Mouse (Mus musculus) liver, postnatal 0 days (tissue): Measurements from ENCODE around the gene Dis3. TPM values are rescaled to one million over a fixed set of nuclear protein-coding genes. Genes with fewer than 3 reads are reported as not detected.
"Not testable (repeated sequence)": the region's sequence is repeated elsewhere in the genome, so short reads cannot be mapped to it uniquely, and the experiment has no call there.

ENCODE experiments used
- ATAC-seq: fragments of 200-750 bp; cut with Nextera tagmentation; 2 replicates; pipeline ENCODE4 v1.8.0; 2017; ENCODE audit warnings: mild to moderate bottlenecking, moderate library complexity
- DNase-seq: peaks from one replicate; pipeline ENCODE4 v3.0.0-alpha.2; 2016
- H3K27ac ChIP-seq: fragments of 300-500 bp; sonication (generic); 2 replicates; pipeline ENCODE4 v1.5.1; 2014; ENCODE audit warnings: antibody characterized with exemption, moderate library complexity, mild to moderate bottlenecking, low read depth
- H3K27me3 ChIP-seq: fragments of 300-500 bp; sonication (generic); 2 replicates; pipeline ENCODE4 v1.6.1; 2014; ENCODE audit warnings: low read length, control low read depth, mixed read lengths; ENCODE audit not compliant: insufficient read depth
- H3K36me3 ChIP-seq: fragments of 300-500 bp; sonication (generic); replicated peaks from 2 replicates; pipeline ENCODE4 v1.6.1; 2014; ENCODE audit warnings: mild to moderate bottlenecking, control low read depth, low read length, moderate library complexity, mixed read lengths; ENCODE audit not compliant: insufficient read depth
- H3K4me1 ChIP-seq: fragments of 300-500 bp; sonication (generic); 2 replicates; pipeline ENCODE4 v1.6.1; 2014; ENCODE audit warnings: antibody characterized with exemption, mild to moderate bottlenecking, control low read depth; ENCODE audit not compliant: insufficient read depth
- H3K4me2 ChIP-seq: fragments of 300-500 bp; sonication (generic); 2 replicates; pipeline ENCODE4 v1.6.1; 2014; ENCODE audit warnings: low read depth, mild to moderate bottlenecking, low read length, moderate library complexity, mixed read lengths
- H3K4me3 ChIP-seq: fragments of 300-500 bp; sonication (generic); 2 replicates; pipeline ENCODE4 v1.5.1; 2014; ENCODE audit warnings: low read depth, low read length
- H3K9ac ChIP-seq: fragments of 300-500 bp; sonication (generic); replicated peaks from 2 replicates; pipeline ENCODE4 v1.6.1; 2014; ENCODE audit warnings: mild to moderate bottlenecking, moderate library complexity
- H3K9me3 ChIP-seq: fragments of 300-500 bp; sonication (generic); 2 replicates; pipeline ENCODE4 v1.6.1; 2016; ENCODE audit warnings: mild to moderate bottlenecking, control low read depth, low read length, mixed read lengths
- CTCF ChIP-seq: sonication (generic); IDR thresholded peaks from 2 replicates; pipeline ENCODE4 v1.5.1; 2016; ENCODE audit warnings: antibody characterized with exemption, low read depth
- EP300 ChIP-seq: IDR thresholded peaks from 2 replicates; pipeline ENCODE4 v1.6.1; 2016; ENCODE audit warnings: antibody characterized with exemption, low read depth, mild to moderate bottlenecking
- WGBS: fragments of 180-500 bp; shearing (Covaris S2); extraction: QIAGEN DNeasy Blood & Tissue Kit; methylation state at CpG from one replicate; pipeline ENCODE4 v1.1.7; 2014; ENCODE audit not compliant: insufficient replicate concordance; 5-methylcytosine and 5-hydroxymethylcytosine counted together
- polyA plus RNA-seq: library from polyadenylated mRNA; unstranded; fragments of >200 nt; fragmentation: Nextera tagmentation; extraction: Ambion mirVana; gene quantifications from 2 replicates; pipeline ENCODE4 v1.2.1, GENCODE M21; 2015

Gene Dis3
- polyA plus RNA-seq, 1 experiment from 2014 or later = 7.1 TPM

DNA sequence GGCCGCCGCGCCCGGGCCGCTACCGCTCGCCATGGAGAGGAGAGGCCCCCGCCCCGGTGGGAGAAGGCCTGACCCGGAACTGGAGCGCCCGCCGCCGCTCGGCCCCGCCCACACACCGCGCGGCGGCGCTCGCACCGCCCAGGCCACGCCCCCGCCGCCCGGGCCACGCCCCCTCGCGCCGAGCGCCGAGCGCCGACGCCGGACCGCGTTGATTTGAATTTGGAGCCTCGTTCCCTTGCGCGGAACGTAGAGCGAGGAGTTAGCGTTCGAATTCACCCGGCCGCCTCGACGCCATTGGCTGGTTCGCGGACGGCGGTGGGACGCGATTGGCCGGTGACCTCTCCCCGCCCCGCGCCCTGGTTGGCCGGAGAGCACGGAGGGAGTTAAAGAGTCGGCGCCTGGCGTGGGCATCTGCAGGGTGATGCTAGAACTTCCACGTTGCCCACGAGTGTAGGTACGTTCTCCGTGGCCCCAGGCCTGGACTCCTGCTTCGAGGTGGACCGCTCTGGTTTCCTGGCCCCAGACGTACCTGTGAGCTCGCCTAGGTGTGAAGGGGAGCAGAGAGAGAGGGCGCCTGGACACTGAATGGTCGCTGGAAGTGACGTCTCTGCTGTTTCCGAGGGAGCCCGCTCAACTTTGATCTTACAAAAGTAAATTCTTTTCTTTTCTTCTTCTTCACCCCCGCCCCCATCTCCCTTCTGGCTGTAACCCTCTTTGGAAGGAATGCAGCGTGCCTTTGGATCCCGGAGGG lies 53.4 kb downstream of the Dis3 start, which contains the start of the genes Mzt1 and Bora:
Mzt1 (minus strand) TSS at position 104 of the 751 bp plus-strand sequence.
Bora (plus strand) TSS at position 192 of the 751 bp plus-strand sequence.
- Histone ChIP-seq H3K4me3 (peak within 1 kb of the TSS; percentile 91), H3K4me2 (peak within 1 kb of the TSS; percentile 84), H3K36me3 (peaks cover 11% of the 10 kb centered on the region), H3K4me1 (peaks cover 19% of the 10 kb centered on the region), H3K27me3 (no peaks in the 10 kb centered on the region), H3K9me3 (no peaks in the 10 kb centered on the region), H3K9ac (peak within 1 kb of the TSS; percentile 94), H3K27ac (peak within 1 kb of the TSS; percentile 91)
- no peak for TF ChIP-seq CTCF
- TF ChIP-seq EP300 = no peak; the same call in 1 of the 2 replicates
- ATAC-seq (peak; percentile 95), DNase-seq (peak; percentile 96)
- under 1% methylated on average over 60 of the region's 81 CpGs for WGBS

DNA sequence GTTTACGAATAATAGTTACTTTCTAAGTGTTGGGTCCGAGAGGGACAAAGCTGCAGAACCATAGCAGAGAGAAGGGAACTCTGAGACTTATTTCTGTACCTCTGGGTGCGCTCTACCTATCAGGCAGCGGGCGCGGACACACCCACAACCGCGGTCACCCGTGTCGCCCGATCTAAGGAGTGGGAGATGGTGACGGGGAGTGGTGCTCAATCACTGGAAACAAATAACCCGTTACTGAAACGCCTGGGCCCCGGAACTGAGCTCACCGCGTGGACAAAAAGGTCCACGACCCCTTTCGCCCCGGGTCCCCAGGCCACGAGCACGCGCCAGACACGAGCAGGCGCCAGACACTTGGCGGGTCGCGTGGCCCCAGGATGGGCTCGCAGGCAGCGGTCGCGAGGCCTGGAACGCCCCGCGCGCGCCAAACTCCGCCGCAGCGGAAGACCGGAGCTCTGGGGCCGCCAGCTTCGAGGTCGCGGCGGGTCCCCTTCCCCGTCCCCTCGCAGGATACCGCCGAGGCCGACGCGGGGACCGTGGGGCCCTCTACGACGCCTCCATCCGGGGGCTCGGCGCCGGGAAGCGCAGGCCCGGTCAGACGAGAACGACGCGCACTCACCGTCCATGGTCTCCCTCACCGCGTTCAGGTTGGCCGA lies 54.1 kb downstream of the Dis3 start:
- TF ChIP-seq EP300 (no peak), CTCF (no peak)
- WGBS = under 1% methylated on average over 65 of the region's 70 CpGs
- Histone ChIP-seq H3K9ac (peak overlapping the region; percentile 94), H3K36me3 (peaks cover 4% of the 10 kb centered on the region), H3K27ac (peak overlapping the region; percentile 91), H3K4me1 (peaks cover 19% of the 10 kb centered on the region), H3K9me3 (no peaks in the 10 kb centered on the region), H3K4me2 (peak overlapping the region; percentile 71), H3K4me3 (peak overlapping the region; percentile 91), H3K27me3 (no peaks in the 10 kb centered on the region)
- ATAC-seq (peak; percentile 30), DNase-seq (peak; percentile 66)

DNA sequence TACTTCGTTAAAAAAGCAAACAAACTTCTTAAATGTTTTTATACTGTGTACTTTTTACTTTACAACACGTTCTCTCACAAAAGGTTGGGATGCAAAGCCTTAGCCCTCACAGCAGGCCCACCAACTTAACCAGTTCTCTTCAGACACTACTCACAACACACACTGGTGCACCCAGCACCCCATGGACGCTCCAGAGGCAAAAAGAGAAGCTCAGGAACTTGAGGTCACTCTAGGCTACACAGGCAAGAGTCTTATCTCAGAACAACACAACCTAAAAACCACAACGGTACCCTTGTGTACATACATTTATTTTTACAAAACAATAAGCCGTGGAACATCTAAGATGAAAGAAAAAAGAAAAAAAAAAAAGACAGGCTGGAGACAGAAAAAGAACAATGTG lies 54.9 kb downstream of the Dis3 start:
- no peak for DNase-seq
- WGBS = 5% methylated on average over 5 of the region's 5 CpGs
- ATAC-seq = no peak

DNA sequence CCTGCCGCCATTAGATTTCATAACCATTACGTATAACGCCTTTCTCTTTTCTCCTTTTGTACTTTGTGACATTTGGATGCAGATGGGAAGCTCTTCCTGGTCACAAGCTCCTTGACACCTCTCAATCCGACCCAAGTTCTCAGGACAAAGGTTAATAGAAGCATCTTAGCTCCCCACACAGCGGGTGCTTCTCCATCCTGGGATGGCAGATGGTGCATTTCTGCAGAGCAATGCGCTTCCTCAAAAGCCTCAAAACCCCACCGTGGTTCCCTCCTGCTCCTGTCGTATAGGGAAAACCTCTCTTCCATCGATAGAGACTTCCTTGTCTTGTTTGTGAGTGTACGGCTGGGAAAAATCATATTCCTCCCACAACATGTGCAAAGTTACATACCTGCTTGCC lies 55.5 kb downstream of the Dis3 start:
- DNase-seq (no peak), ATAC-seq (no peak)
- Histone ChIP-seq H3K9ac (peak overlapping the region; percentile 18; the same call in 1 of the 2 replicates), H3K4me2 (peak overlapping the region; percentile 71), H3K4me3 (peak overlapping the region; percentile 91), H3K27ac (no peak overlapping the region), H3K9me3 (no peaks in the 10 kb centered on the region), H3K27me3 (no peaks in the 10 kb centered on the region), H3K36me3 (peaks cover 3% of the 10 kb centered on the region), H3K4me1 (peaks cover 19% of the 10 kb centered on the region)
- TF ChIP-seq CTCF = no peak
- 39% methylated on average over 10 of the region's 10 CpGs for WGBS

More for the DNA sequence above, 54.9 kb downstream of the Dis3 start:
- Histone ChIP-seq H3K9me3 (no peaks in the 10 kb centered on the region), H3K9ac (peak overlapping the region; percentile 94), H3K36me3 (no peaks in the 10 kb centered on the region; the same call in 1 of the 2 replicates), H3K27ac (peak overlapping the region; percentile 91; the same call in 1 of the 2 replicates), H3K27me3 (no peaks in the 10 kb centered on the region), H3K4me2 (peak overlapping the region; percentile 71), H3K4me1 (peaks cover 19% of the 10 kb centered on the region), H3K4me3 (peak overlapping the region; percentile 91)
- no peak for TF ChIP-seq CTCF
- 0 out of 2 replicates have a peak, but pooled peaks have one; percentile 23 for TF ChIP-seq EP300

DNA sequence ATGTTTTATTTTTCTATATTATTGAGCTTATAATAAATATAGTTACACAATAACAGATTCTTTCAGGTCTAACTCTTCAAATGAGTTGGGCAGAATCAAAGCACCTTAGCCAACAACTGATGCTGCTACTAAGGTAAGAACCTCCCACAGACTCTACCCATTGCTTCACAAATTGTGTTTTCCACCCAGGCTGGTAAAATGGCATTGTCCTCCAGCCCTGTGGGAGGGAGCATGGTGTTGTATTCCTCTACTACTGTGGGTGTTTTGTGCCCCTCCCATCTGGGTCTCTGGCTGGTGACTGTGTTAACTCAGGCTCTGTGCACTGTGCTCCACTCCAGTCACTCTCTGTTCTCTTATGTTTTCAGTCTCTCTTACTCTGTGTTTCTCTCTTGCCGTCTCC lies 56.1 kb downstream of the Dis3 start:
- Histone ChIP-seq H3K4me3 (0 out of 2 replicates have a peak overlapping the region, but pooled peaks have one; percentile 91), H3K27ac (no peak overlapping the region), H3K9ac (no peak overlapping the region), H3K4me1 (peaks cover 16% of the 10 kb centered on the region), H3K36me3 (peaks cover 5% of the 10 kb centered on the region), H3K27me3 (no peaks in the 10 kb centered on the region), H3K4me2 (peak overlapping the region; percentile 71), H3K9me3 (no peaks in the 10 kb centered on the region)
- TF ChIP-seq EP300 (no peak), CTCF (no peak)
- 48% methylated on average over 1 of the region's 1 CpGs for WGBS
- ATAC-seq (no peak), DNase-seq (no peak)

DNA sequence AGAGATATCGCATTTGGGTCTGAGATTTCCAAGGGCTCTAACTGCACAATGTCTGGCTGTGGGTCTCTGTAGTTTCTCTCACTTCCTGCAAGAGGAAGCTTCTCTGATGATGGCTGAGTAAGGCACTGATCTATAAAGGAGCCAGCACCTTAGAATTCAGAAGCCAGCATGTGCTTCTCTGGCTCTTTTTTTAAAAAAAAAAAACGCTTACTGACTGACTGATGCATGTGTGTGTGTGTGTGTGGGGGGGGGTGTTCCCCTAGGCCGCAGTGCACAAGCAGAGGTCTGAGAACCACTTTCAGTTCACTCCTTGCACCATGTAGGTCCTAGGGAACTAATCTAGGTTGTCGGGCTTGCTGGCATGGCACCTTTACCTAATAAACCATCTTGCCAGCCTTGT lies 58.2 kb downstream of the Dis3 start:
- Histone ChIP-seq H3K9ac (no peak overlapping the region), H3K4me2 (no peak overlapping the region), H3K4me3 (no peak overlapping the region), H3K36me3 (peaks cover 12% of the 10 kb centered on the region), H3K9me3 (no peaks in the 10 kb centered on the region), H3K27ac (no peak overlapping the region), H3K27me3 (no peaks in the 10 kb centered on the region), H3K4me1 (peaks cover 13% of the 10 kb centered on the region)
- no peak for ATAC-seq
- no peak for TF ChIP-seq CTCF
- no peak for TF ChIP-seq EP300
- WGBS = 43% methylated on average over 4 of the region's 4 CpGs
- DNase-seq = no peak

DNA sequence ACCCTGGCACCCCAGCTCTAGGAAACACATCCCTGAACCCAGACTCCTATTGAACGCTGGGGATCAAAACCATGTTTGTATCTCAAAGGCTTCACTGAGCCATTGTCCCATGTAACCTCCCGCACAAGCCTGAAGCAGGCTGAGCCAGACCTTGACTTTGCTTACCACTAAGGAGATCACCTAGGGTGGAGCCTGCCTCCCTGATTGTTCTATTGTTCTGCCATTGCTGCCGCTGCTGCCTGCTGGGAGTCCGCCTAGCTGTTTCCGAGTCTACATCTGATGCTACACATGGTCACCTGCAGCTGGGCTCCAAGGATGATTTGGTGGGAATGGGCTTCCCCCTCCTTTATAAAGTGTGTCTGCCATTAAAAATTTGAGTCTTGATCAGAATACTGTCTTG lies 60.3 kb downstream of the Dis3 start:
- WGBS = 90% methylated on average over 5 of the region's 5 CpGs
- not testable (repeated sequence) for H3K4me3 ChIP-seq, H3K9ac ChIP-seq, ATAC-seq, H3K4me1 ChIP-seq, H3K27ac ChIP-seq, H3K27me3 ChIP-seq, DNase-seq, H3K4me2 ChIP-seq, H3K9me3 ChIP-seq
- peaks cover 18% of the 10 kb centered on the region for H3K36me3 ChIP-seq
